Mouse (Mus musculus): Measurements from ENCODE around the gene Aebp2. TPM values are rescaled to one million over a fixed set of nuclear protein-coding genes. Genes with fewer than 3 reads are reported as not detected.

The Aebp2 gene
- polyA plus RNA-seq, 1 experiment, result 46.1 TPM

DNA sequence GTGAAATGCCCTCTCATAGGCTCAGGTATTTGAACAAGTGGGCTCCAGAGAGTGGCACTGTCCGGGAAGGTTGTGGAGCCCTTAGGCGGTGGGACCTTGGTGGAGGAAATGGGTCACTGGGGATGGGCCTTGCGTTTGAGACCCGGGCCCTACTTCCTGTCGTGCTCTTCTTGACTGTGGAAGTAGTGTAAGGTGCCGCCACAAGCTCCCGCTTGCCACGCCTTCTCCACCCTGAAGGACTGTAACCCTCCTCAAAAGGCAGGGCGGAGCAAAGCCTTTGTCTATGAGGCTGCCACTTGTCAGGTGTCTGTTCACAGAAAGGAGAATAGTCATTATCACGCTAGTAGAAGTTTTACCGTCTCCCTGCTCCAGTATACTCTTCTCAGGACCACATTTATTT is 61.9 kb downstream of the Aebp2 start:
- Histone ChIP-seq H3K4me3 (ENCODE audit: insufficient read depth, low read length) (no peak overlapping the region), H3K27ac (ENCODE audit: insufficient read depth, low read depth, low read length) (no peak overlapping the region), H3K4me1 (ENCODE audit: control insufficient read depth, insufficient read depth, low read length) (peaks cover 10% of the 10 kb centered on the region)
- TF ChIP-seq POLR2A (IDR thresholded peaks at IDR 0.05; ENCODE audit: borderline replicate concordance, low read depth, low read length) (no peak), CTCF (IDR thresholded peaks at IDR 0.05; ENCODE audit: low read depth, low read length) (no peak)

DNA sequence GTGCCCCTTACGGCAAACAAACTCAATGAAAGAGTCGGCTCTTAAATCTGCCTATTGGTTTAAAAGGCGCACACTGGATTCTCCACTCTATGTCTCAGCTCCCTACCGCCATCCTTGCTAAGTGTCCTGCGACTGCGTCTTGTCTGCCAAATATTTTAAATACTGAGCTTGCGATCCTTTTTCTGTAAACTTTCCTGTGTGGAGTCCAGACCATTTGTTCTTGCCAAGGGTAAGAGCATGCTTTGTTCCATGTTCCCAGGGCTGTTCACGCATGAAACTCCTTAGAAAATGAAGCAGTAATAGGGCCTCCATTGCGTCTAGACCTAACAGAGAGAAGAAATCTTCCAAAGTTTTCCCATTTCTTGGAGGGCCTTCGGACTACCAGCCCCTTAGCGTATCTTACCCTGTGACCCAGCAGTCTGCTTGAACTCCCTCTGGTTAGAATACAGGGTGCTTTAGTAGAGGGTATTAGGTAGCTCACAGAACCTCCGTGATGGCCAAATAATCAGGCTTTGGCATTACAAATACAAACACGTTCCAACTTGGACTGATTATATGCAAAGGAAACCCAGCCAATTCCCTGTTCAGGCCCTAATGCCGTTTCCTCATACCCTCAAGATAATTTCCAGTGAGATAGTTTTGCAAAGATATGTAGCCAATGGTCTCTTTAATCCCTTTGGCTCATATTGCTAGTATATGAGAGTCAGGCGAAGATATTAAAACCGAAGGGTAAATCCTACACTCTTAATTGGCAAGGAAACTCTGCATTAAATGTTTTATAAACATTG is 67.3 kb downstream of the Aebp2 start:
- no peaks in the 10 kb centered on the region for H3K4me1 ChIP-seq (ENCODE audit: control insufficient read depth, insufficient read depth, low read length)
- no peak for TF ChIP-seq CTCF (IDR thresholded peaks at IDR 0.05; ENCODE audit: low read depth, low read length)
- no peak for TF ChIP-seq POLR2A (IDR thresholded peaks at IDR 0.05; ENCODE audit: borderline replicate concordance, low read depth, low read length)
- H3K27ac ChIP-seq (ENCODE audit: insufficient read depth, low read depth, low read length), result no peak overlapping the region
- no peak overlapping the region for H3K4me3 ChIP-seq (ENCODE audit: insufficient read depth, low read length)

DNA sequence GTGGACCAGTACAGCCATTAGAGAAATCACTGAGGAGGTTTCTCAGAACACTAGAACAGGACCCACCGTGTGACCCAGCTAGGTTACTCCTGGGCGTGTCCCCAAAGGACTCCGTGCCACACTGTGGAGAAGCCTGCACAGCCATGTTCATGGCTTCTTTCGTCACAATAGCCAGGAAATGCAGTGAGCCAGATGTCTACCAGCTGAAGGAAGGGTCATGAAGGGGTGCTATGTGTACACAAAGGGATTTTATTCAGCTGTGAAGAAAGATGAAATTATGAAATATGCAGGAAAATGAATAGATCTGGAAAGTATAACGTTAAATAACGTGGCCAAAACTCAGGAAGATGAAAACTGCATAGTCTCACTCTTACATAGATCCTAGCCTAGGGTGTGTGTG is 69.7 kb downstream of the Aebp2 start:
- Histone ChIP-seq H3K27ac (ENCODE audit: insufficient read depth, low read depth, low read length) (no peak overlapping the region), H3K4me3 (ENCODE audit: insufficient read depth, low read length) (no peak overlapping the region), H3K4me1 (ENCODE audit: control insufficient read depth, insufficient read depth, low read length) (no peaks in the 10 kb centered on the region)
- TF ChIP-seq POLR2A (IDR thresholded peaks at IDR 0.05; ENCODE audit: borderline replicate concordance, low read depth, low read length), result no peak
- no peak for TF ChIP-seq CTCF (IDR thresholded peaks at IDR 0.05; ENCODE audit: low read depth, low read length)

DNA sequence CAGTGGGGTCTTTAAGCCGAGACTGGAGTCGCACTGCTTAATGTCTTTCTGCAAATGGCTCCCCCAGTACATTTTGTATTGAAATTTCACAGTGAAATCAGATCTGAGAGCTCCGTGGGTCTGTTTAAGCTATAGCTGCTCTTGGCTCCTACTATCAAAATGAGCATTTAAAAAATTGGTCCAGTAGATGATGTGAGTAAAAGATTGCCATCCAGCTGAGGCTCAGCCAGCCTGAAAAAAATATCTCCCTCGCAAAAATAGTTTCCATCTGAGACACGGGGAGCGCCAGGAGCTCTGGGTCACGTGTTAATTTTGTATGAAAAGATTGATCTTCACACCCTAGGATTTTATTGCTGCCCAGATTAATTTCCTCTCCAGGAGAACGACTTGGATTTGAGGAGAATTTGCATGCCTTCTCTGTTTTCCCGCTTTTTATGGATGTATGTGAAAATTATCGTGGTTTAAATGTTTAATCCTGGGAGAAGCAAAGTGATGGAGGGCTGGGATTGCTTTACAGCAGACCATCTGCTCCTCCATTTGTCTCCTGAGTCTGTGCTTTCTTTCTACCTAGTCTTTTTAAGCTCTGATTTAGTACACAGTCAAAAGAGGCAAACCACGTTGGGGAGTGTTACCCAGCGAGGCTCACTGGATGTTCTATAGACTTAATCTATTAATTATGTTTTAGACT is 73.9 kb downstream of the Aebp2 start:
- Histone ChIP-seq H3K27ac (ENCODE audit: insufficient read depth, low read depth, low read length) (no peak overlapping the region), H3K4me3 (ENCODE audit: insufficient read depth, low read length) (no peak overlapping the region), H3K4me1 (ENCODE audit: control insufficient read depth, insufficient read depth, low read length) (no peaks in the 10 kb centered on the region)
- TF ChIP-seq CTCF (IDR thresholded peaks at IDR 0.05; ENCODE audit: low read depth, low read length), result no peak
- no peak for TF ChIP-seq POLR2A (IDR thresholded peaks at IDR 0.05; ENCODE audit: borderline replicate concordance, low read depth, low read length)

DNA sequence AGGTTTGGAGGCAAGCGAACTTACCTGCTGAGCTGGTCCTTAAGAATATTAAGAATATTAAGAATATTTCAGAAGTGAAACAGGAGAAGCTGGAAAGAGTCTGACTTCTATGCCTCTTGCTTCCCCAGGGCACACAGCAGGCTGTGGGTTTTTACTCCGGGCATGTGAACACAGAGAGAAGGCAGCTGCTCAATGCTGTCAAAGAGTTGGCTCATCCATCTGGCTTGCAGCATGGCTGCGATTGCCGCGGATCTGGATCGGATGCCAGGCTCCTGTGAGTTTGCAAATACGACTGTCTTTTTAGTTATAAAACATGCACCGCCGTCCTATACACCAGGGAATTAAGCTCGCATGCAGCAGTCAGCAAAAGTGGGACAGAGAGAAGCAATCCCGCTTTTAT is 75.5 kb downstream of the Aebp2 start:
- no peak overlapping the region for H3K4me3 ChIP-seq (ENCODE audit: insufficient read depth, low read length)

DNA sequence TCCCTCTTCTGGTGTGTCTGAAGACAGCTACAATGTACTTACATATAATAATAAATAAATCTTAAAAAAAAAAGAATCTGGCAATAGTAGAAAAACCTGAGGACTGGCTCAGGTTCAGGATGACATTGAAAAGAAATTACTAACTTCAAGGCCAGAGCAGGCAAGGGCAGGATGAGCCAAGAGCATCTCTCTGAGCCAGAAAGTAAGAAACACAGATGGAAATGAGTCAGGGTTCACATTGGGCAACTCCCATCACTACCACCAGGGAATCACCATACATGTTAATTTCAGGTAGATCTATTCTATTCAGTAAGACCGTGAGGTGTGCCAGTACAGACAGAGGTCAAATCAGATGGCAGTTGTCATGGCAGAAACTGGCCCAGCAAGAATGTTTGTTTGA is 76.1 kb downstream of the Aebp2 start:
- Histone ChIP-seq H3K4me3 (ENCODE audit: insufficient read depth, low read length) (no peak overlapping the region), H3K4me1 (ENCODE audit: control insufficient read depth, insufficient read depth, low read length) (no peaks in the 10 kb centered on the region), H3K27ac (ENCODE audit: insufficient read depth, low read depth, low read length) (no peak overlapping the region)
- TF ChIP-seq POLR2A (IDR thresholded peaks at IDR 0.05; ENCODE audit: borderline replicate concordance, low read depth, low read length), result no peak
- TF ChIP-seq CTCF (IDR thresholded peaks at IDR 0.05; ENCODE audit: low read depth, low read length), result no peak

More for the DNA sequence above, 75.5 kb downstream of the Aebp2 start:
- Histone ChIP-seq H3K27ac (ENCODE audit: insufficient read depth, low read depth, low read length) (no peak overlapping the region), H3K4me1 (ENCODE audit: control insufficient read depth, insufficient read depth, low read length) (no peaks in the 10 kb centered on the region)
- TF ChIP-seq CTCF (IDR thresholded peaks at IDR 0.05; ENCODE audit: low read depth, low read length) (no peak), POLR2A (IDR thresholded peaks at IDR 0.05; ENCODE audit: borderline replicate concordance, low read depth, low read length) (no peak)

DNA sequence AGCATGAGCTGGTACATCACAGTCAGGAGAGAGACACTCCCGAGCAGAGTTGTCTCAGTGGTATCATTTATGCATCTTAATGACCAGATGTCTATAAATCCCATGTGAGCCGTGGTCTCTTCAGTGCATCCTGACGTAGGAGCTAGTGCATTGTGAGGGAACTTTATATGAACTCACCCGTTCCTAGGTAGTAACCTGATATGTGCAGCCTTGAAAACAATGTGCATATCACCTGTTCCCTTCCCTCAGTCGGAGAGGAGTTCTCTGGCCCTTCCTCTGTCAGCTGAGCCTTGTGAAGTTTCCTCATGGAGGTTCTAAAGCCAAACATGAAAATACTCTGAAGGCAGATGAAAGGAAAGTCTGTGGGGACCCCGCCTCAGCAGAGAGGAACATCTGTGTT is 78.8 kb downstream of the Aebp2 start:
- Histone ChIP-seq H3K4me3 (ENCODE audit: insufficient read depth, low read length) (no peak overlapping the region), H3K27ac (ENCODE audit: insufficient read depth, low read depth, low read length) (no peak overlapping the region), H3K4me1 (ENCODE audit: control insufficient read depth, insufficient read depth, low read length) (no peaks in the 10 kb centered on the region)
- TF ChIP-seq CTCF (IDR thresholded peaks at IDR 0.05; ENCODE audit: low read depth, low read length) (no peak), POLR2A (IDR thresholded peaks at IDR 0.05; ENCODE audit: borderline replicate concordance, low read depth, low read length) (no peak)

DNA sequence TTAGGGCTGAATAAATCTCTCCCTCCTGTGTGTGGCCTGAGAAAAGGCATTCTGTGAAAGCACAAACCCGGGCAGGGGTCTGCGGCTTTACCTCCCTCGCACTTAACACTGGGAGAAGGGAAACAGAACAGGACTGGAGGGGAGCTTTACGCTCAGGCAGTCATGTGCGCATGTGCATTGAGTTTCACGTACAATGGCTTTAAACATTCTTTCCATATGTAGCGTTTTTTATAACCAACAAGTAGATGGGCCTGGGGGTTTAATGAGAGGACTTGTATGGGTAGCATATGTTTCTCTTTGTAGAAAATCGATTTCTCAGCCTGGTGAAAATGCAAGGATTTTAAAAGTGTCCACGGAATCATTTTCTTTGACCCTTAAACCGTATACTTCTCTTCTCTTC is 82.7 kb downstream of the Aebp2 start:
- TF ChIP-seq POLR2A (IDR thresholded peaks at IDR 0.05; ENCODE audit: borderline replicate concordance, low read depth, low read length), result no peak
- no peak for TF ChIP-seq CTCF (IDR thresholded peaks at IDR 0.05; ENCODE audit: low read depth, low read length)
- Histone ChIP-seq H3K4me3 (ENCODE audit: insufficient read depth, low read length) (no peak overlapping the region), H3K4me1 (ENCODE audit: control insufficient read depth, insufficient read depth, low read length) (no peaks in the 10 kb centered on the region), H3K27ac (ENCODE audit: insufficient read depth, low read depth, low read length) (no peak overlapping the region)

DNA sequence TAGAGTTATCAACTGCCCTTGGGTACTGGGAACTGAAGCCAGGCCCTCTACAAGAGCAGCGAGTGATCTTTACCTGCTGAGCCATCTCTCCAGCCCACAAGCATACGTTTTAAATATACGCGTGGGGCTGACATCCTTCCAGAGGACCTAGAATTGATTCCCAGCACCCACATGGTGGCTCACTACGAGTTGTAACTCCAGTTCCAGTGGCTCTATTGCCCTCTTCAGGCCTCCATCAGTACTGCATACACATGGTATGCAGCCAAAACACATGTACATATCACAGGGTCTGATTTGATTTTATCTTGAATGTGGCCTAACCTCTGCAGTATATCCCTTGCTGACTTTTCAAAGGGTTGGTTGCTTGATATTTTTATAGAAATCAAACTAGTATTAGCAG is 83.6 kb downstream of the Aebp2 start:
- no peak for TF ChIP-seq POLR2A (IDR thresholded peaks at IDR 0.05; ENCODE audit: borderline replicate concordance, low read depth, low read length)
- no peak for TF ChIP-seq CTCF (IDR thresholded peaks at IDR 0.05; ENCODE audit: low read depth, low read length)
- H3K4me3 ChIP-seq (ENCODE audit: insufficient read depth, low read length), result no peak overlapping the region
- no peak overlapping the region for H3K27ac ChIP-seq (ENCODE audit: insufficient read depth, low read depth, low read length)
- H3K4me1 ChIP-seq (ENCODE audit: control insufficient read depth, insufficient read depth, low read length), result no peaks in the 10 kb centered on the region

DNA sequence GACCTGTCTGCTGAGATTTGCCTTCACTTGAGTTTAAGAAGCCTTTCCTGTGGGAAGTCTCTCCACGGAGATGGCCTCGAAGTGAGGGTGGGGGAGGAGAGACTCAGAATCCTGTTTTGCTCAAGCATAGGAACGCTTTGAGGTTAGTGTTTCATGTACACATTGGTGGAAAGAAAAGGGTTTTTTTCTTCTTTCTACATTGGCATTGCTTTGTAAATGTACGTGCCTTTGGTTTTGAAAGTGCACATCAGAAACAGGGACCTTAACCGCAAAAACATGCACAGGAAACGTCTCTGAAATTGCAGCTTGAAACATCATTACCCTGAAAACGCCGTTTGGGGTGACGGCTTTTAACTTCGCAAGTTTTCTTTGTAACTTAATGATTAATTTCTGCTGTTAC is 85.6 kb downstream of the Aebp2 start:
- no peak overlapping the region for H3K4me3 ChIP-seq (ENCODE audit: insufficient read depth, low read length)
- TF ChIP-seq CTCF (IDR thresholded peaks at IDR 0.05; ENCODE audit: low read depth, low read length) (no peak), POLR2A (IDR thresholded peaks at IDR 0.05; ENCODE audit: borderline replicate concordance, low read depth, low read length) (no peak)
- H3K27ac ChIP-seq (ENCODE audit: insufficient read depth, low read depth, low read length), result no peak overlapping the region
- H3K4me1 ChIP-seq (ENCODE audit: control insufficient read depth, insufficient read depth, low read length), result no peaks in the 10 kb centered on the region

Data from bone marrow macrophage, adult 2 months (primary cell).